Mouse (Mus musculus) C2C12 (cell line): ENCODE measurements around the gene Nupr1. TPM values are rescaled to one million over a fixed set of nuclear protein-coding genes. Genes with fewer than 3 reads are reported as not detected.

Experiments
- H3K27me3 ChIP-seq: one replicate; pipeline ENCODE4 v1.6.1; 2011; ENCODE audit not compliant: control insufficient read depth, insufficient read depth, insufficient read length
- H3K36me3 ChIP-seq: one replicate; pipeline ENCODE4 v1.6.1; 2011; ENCODE audit not compliant: control insufficient read depth, insufficient read depth
- H3K4me3 ChIP-seq: one replicate; pipeline ENCODE4 v1.5.1; 2011; ENCODE audit warnings: mild to moderate bottlenecking, control low read depth; ENCODE audit not compliant: poor library complexity, insufficient read depth, severe bottlenecking
- H3K79me2 ChIP-seq: one replicate; pipeline ENCODE4 v1.6.1; 2011; ENCODE audit not compliant: control insufficient read depth, insufficient read depth
- H3K79me3 ChIP-seq: one replicate; pipeline ENCODE4 v1.6.1; 2011; ENCODE audit warnings: low read depth, control low read depth
- H3ac ChIP-seq: one replicate; pipeline ENCODE3; 2011; ENCODE audit warnings: low read depth; ENCODE audit not compliant: control insufficient read depth, insufficient read length
- CEBPB ChIP-seq: IDR thresholded peaks from one replicate; pipeline ENCODE4 v1.6.1; 2011; ENCODE audit warnings: low read depth, mild to moderate bottlenecking, control low read depth, moderate library complexity
- CTCF ChIP-seq: IDR thresholded peaks from one replicate; pipeline ENCODE4 v1.5.1; 2011; ENCODE audit not compliant: control insufficient read depth, insufficient read depth, insufficient read length
- FOSL1 ChIP-seq: IDR thresholded peaks from one replicate; pipeline ENCODE4 v1.8.0; 2011; ENCODE audit warnings: mild to moderate bottlenecking, low read length; ENCODE audit not compliant: poor library complexity, insufficient read depth, severe bottlenecking
- MAX ChIP-seq: IDR thresholded peaks from one replicate; pipeline ENCODE4 v1.6.1; 2011; ENCODE audit warnings: mild to moderate bottlenecking, control low read depth
- MYOD1 ChIP-seq: IDR thresholded peaks from one replicate; pipeline ENCODE4 v1.6.1; 2011; ENCODE audit warnings: low read depth; ENCODE audit not compliant: control insufficient read depth, insufficient read length
- MYOG ChIP-seq: IDR thresholded peaks from one replicate; pipeline ENCODE4 v1.6.1; 2011; ENCODE audit not compliant: control insufficient read depth, insufficient read length; ENCODE audit errors: extremely low read depth
- USF1 ChIP-seq: IDR thresholded peaks from one replicate; pipeline ENCODE4 v1.6.1; 2011; ENCODE audit warnings: low read depth, mild to moderate bottlenecking, control low read depth, moderate library complexity
- long read RNA-seq, 2 experiments: library from polyadenylated mRNA; unstranded; transcript quantifications; one replicate each; pipeline ENCODE4 v2.0.0; 2019 to 2020
- polyA plus RNA-seq: library from polyadenylated mRNA; unstranded; fragments of >200 nt; fragmentation: generic; extraction: Trizol; gene quantifications from one replicate; pipeline ENCODE4 v1.2.1, GENCODE M21; 2012; ENCODE audit warnings: missing spikeins

The Nupr1 gene
- polyA plus RNA-seq = 49.9 TPM
- long read RNA-seq, experiment 1, transcript Nupr1-202 (2 exons, 2,449 nt) = minor isoform, 11 of 100 reads
- long read RNA-seq, experiment 1, transcript Nupr1-204 (3 exons, 587 nt) = minor isoform, 5 of 100 reads
- long read RNA-seq, experiment 1, transcript Nupr1-201 (3 exons, 829 nt) = major isoform, 81 of 100 reads
- long read RNA-seq, experiment 1, partial matches to known transcripts = 2 of 100 reads
- long read RNA-seq, experiment 1, other reads (novel, unspliced or antisense) = 0 of 100 reads
- long read RNA-seq, experiment 2, partial matches to known transcripts = 0 of 5 reads
- long read RNA-seq, experiment 2, other reads (novel, unspliced or antisense) = 3 of 5 reads

DNA sequence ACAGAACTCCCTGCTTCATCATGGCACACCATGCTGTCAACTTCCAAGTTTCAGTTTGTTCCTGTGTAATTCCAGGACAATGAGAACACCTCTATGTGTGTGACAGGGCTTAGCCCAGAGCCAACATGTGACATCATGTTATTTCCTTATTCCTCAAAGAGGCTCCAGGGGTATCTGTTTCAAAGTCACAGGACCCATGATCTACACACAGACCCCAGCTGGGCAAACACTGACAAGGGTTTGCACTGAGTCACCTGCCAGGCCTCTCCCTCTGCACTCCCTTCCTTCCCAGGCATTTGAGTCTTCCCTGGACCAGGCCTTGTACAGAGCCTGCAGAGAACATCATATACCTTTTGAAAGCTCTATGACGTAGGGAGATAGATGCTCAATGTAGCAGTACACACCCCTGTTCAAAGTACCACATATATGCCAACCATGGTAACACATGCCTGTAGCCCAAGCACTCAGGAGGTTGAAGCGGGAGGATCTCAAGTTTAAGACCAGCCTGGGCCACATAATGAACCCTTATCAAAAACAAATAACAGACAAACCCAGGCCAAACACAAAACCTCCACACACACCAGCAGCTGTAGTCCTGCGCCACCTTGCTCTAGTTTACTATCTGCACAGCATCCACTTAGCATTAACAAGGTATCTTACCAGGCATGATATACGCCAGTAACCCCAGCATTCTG is at the start of gene Nupr1:
Gene Nupr1, minus strand, starts transcription at position 38 of the 695 bp plus-strand sequence.
- Histone ChIP-seq H3K79me3 (no peaks in the 10 kb centered on the region), H3ac (no peak within 1 kb of the TSS)
- TF ChIP-seq CEBPB (no peak), MYOD1 (peak; percentile 9), CTCF (no peak)

DNA sequence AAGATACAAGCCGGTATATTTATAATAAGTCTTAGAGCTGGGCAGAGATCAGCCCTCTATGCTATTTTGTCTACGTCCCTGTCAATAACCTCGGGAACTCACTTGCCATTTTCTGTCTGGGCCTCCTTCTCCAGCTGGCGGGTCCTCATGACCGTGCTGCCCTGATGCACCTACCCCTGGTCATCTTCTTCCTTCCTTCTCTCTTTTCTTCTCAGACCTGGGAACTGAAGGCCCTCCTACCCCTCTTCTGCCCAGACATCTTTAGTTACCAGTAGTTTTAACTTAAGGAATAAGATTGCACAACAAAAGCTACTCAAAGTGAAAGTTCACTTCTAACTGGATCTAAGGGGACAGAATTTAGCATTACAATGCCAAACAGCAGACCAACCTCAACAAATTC is 49.0 kb upstream of the Nupr1 start:
- Histone ChIP-seq H3ac (no peak overlapping the region), H3K36me3 (no peaks in the 10 kb centered on the region), H3K79me2 (no peaks in the 10 kb centered on the region), H3K4me3 (no peak overlapping the region), H3K79me3 (no peaks in the 10 kb centered on the region), H3K27me3 (no peaks in the 10 kb centered on the region)
- TF ChIP-seq MAX = no peak
- TF ChIP-seq USF1 = no peak
- TF ChIP-seq CEBPB = no peak
- no peak for TF ChIP-seq MYOD1
- no peak for TF ChIP-seq MYOG
- no peak for TF ChIP-seq FOSL1
- no peak for TF ChIP-seq CTCF

More for the DNA sequence above, at the start of gene Nupr1:
- Histone ChIP-seq H3K27me3 (no peaks in the 10 kb centered on the region), H3K4me3 (no peak within 1 kb of the TSS), H3K79me2 (no peaks in the 10 kb centered on the region), H3K36me3 (no peaks in the 10 kb centered on the region)

DNA sequence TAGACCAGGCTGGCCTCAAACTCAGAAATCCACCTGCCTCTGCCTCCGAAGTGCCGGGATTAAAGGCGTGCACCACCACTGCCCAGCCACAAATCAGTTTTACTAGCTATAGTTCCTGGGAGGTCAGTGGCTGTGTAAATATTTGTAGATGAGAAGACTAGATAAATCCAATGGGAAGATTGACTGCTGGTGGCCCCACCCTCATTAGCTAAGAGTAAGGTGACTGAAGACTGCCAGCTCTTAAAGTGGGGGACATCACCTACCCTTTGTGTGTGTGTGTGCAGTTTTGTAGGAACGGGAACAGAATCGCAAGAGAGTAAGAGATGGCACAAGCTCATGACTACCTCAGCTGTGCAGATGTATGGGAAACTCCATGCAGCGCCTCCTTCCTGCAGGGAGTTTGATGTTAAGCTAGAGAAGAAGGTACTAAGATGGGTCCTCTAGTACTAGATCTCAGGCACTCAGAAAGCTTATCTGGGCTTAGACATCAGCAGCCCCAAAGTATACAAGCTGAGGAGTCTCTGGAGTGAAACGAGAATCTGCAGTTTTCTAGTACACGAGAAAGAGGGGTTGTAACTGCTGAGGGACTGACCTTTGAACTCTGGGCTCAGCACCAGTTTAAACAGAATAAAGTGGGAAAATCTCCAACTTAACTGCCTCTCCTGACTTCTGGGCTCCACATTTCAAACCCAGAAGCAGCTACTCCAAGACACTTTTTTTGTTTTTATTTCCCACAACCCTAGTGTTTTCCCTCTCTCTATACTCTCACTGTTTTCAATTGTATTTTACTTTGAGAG is 48.1 kb upstream of the Nupr1 start:
- Histone ChIP-seq H3K79me2 (no peaks in the 10 kb centered on the region), H3K4me3 (no peak overlapping the region), H3K79me3 (no peaks in the 10 kb centered on the region), H3ac (no peak overlapping the region), H3K36me3 (no peaks in the 10 kb centered on the region), H3K27me3 (no peaks in the 10 kb centered on the region)
- TF ChIP-seq FOSL1 (no peak), MYOD1 (no peak), MAX (no peak), MYOG (no peak), CEBPB (no peak), CTCF (no peak), USF1 (no peak)

DNA sequence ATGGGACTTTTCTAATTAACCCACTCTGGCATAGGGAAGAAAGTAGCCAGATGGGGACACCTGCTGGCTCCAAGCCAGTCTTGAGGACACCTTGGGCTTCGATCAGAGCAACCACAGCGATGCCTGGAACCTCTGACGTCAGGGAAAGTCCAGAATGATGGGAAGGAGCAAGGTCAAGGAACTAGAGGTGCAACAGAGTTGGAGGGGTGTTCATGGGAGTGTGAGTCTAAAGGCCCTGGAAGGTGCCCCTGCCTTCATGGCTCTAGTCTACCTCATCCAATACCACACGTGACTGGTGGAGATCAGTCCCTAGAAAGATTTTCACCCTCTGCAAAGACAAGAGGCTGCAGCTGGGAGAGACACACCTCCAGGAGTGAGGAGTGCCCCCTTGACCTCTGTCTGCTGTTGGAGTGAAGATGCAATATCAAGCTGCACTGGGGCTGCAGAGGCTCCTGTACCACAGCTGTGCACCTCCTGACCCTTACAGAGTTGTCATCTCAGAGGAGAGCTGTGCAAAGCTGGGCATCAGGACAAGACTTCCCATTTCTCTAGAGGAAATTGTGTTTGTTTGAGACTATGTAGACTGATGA is 46.1 kb upstream of the Nupr1 start:
- H3K36me3 ChIP-seq = peaks cover 7% of the 10 kb centered on the region
- H3ac ChIP-seq = no peak overlapping the region
- H3K79me2 ChIP-seq = no peaks in the 10 kb centered on the region
- H3K4me3 ChIP-seq = no peak overlapping the region
- H3K27me3 ChIP-seq = no peaks in the 10 kb centered on the region
- TF ChIP-seq USF1 (no peak), MYOG (no peak), CEBPB (no peak), MAX (no peak), MYOD1 (no peak), FOSL1 (no peak), CTCF (no peak)
- H3K79me3 ChIP-seq = no peaks in the 10 kb centered on the region

GRCm38 (mm10) chr7:126676207-126676606 is 45.5 kb upstream of the Nupr1 start, which contains the start of gene Sult1a1:
Gene Sult1a1 (minus strand): TSS chr7:126676432.
- Histone ChIP-seq H3K79me3 (no peaks in the 10 kb centered on the region), H3ac (no peak within 1 kb of the TSS), H3K4me3 (no peak within 1 kb of the TSS), H3K36me3 (peaks cover 7% of the 10 kb centered on the region), H3K27me3 (no peaks in the 10 kb centered on the region), H3K79me2 (no peaks in the 10 kb centered on the region)
- no peak for TF ChIP-seq CTCF
- TF ChIP-seq FOSL1 = no peak
- TF ChIP-seq MYOG = no peak
- TF ChIP-seq MYOD1 = no peak
- no peak for TF ChIP-seq USF1
- no peak for TF ChIP-seq MAX
- TF ChIP-seq CEBPB = no peak
